Mouse (Mus musculus) adrenal gland, postnatal 25 days (tissue): Measurements from ENCODE around the gene Lcmt1. TPM values are rescaled to one million over a fixed set of nuclear protein-coding genes. Genes with fewer than 3 reads are reported as not detected.

Source experiments
- DNase-seq: peaks from one replicate; pipeline ENCODE4 v3.0.0; 2021; ENCODE audit warnings: mixed read lengths
- long read RNA-seq: library from polyadenylated mRNA; stranded (forward); transcript quantifications from one replicate; pipeline ENCODE4 v2.0.0, GENCODE M21; 2021
- total RNA-seq: library from RNA; stranded (reverse); gene quantifications from 2 replicates; pipeline ENCODE4 v1.2.3, GENCODE M21; 2021

Gene Lcmt1
- total RNA-seq: 20.9 and 34.2 TPM in 2 replicates
- long read RNA-seq, transcript Lcmt1-201 (11 exons, 1,369 nt): major isoform, 19 of 27 reads
- long read RNA-seq, partial matches to known transcripts: 2 of 27 reads
- long read RNA-seq, other reads (novel, unspliced or antisense): 6 of 27 reads

DNA sequence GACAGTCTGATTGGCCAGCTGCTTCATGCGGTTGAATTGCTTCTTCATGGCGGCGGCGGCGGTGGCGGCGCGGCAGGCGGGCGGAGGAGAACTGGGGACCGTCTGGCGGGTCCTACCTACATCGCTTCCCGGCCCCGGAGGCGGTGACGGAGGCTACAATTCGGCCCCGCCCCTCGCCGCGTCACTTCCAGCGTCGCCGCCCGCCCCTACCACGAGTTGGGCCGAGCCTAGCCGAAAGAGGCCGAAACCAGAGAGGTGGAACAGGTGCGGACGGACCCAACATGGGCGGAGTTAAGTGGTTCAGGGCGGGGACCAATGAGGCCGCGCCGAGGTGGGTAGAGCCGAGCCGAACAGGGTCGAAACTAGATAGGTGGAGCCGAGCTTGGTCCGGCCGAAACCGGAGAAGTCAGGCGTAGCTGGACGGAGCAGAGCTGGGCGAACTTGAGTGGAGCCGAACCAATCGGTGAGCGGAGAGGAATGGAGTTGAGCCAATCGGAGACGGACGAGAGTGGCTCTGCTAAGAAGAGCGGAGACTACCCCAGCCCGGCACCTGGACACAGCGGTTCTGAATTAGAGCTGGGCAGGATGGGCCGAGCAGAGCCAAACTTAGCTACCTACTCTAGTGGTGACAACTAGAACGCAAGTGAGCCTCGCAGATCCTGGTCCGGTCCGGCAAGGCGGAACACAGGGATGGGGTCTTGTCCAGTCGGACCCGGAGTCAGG lies at the start of gene Lcmt1, which contains the start of gene Arhgap17:
Lcmt1 (plus strand) TSS at position 26 of the 723 bp plus-strand sequence.
Arhgap17 (minus strand) TSS at position 157 of the 723 bp plus-strand sequence.
- peak; percentile 99 for DNase-seq

GRCm38 (mm10) chr7:123322452-123323121 lies 47.0 kb upstream of the Lcmt1 start:
- DNase-seq: no peak

DNA sequence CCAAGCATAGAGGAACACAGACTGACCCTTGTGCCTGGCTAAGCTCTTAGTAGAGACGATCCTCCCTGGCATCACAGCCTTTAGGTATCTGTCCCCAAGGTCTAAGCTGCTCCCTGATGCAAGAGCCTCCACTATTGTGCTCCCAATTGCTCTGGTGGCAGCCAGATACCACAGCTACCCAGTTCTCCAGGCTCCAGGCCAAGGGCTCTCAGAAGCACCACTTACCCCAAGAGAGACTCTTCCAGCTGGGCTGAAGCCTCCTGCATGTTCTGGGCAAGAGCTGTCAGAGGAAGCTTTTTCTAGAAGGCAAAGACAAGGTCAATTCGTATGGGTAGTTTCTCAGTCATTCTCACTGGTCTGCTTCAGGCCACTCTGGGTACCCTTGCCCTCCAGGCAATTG lies 46.2 kb upstream of the Lcmt1 start:
- DNase-seq: no peak

- DNase-seq: no peak
Observed at GRCm38 (mm10) chr7:123324105-123324504, 45.5 kb upstream of the Lcmt1 start.

- no peak for DNase-seq
Observed at GRCm38 (mm10) chr7:123326062-123326461, 43.5 kb upstream of the Lcmt1 start.

- no peak for DNase-seq
Observed at GRCm38 (mm10) chr7:123326901-123327300, 42.7 kb upstream of the Lcmt1 start.

DNA sequence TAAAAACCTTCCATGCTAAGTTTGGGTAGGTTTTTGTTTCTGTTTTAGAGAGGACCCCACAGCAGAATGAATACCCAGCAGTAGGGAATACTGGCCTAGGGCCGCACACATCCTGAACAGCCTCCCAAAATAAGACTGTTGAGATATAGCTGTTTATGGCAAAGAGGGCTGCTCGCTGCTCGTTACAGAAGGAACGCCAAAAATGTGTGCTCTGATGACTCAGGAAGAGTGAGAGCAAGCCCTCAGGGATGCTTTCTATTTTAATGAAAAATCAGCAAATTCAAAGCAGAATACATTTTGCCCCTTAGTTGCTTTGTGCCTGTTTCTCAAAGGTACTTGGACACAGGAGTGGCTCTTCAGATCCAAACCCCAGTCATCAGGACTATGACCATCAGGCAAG lies 41.7 kb upstream of the Lcmt1 start:
- no peak for DNase-seq

DNA sequence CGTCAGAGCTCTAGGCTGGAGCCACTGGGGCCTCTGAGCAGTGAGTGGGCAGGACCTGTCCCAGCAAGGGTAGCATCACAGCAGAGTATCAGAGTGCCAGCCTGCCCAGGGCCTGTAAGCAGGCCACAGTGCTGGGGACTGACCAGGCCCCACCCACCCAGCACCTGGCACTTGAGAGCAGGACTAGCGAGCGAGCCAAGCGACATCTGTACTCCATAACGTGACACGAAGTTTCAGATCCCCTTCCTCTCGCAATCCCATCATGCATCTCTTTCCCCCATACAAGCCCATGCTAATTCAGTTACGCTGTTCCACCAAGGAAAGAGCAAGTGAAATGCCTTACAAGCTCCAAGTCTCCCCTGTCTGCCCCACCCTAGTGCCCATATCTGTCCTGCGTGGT lies 39.1 kb upstream of the Lcmt1 start:
- no peak for DNase-seq

DNA sequence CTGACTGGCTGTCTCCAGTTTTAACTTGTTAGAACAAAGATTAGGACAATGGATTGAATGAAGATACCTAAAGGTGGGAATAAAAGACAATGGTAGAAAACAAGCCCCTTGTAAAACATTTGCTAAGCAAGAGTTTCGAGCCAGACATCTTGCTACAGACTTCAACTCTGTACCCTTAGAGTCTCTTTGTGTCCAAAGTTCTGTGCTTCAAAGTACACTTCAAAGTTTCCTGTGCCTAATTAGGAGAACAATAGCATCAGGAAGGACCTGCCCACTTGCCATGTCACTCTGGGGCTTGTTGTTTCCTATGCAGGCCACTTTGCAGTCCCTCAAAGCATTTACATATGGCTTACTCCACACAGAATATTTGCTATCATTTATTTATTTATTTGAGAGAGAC lies 33.3 kb upstream of the Lcmt1 start:
- no peak for DNase-seq

- DNase-seq: no peak
Observed at GRCm38 (mm10) chr7:123338351-123338750, 31.2 kb upstream of the Lcmt1 start.

GRCm38 (mm10) chr7:123341896-123342295 lies 27.7 kb upstream of the Lcmt1 start:
- no peak for DNase-seq

DNA sequence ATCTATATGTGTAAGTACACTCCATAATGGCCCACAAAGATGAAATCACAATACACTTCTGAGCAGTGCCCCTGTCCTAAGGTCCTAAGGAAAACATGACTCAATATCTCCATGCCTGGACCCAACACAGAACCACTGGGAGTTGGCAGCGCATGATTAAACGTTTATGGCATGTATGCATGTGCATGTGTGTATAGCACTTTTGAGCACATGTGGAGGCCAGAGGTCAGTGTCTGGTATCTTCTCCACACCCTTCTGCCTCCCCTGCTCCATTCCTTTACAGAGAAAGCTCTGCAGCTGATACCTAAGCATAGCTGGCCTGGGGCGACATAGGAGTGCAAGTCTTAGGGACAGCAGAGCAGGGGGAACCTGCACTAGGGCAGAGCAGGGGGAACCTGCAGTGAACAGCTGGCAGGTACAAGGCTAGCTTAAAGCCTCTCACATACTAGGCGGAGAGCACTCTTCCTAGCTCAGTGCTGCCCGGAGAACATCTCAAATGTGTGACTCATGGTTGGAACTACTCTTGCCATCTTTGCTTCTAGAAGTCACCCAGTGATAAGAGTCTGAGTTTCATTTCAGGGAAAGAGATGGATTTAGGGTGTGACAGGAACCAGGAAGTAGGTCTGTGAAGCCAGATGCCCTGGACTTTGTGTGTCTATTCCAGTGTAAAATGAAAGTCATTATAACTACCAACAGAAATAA lies 25.4 kb upstream of the Lcmt1 start:
- no peak for DNase-seq

- DNase-seq: no peak
Observed at GRCm38 (mm10) chr7:123345041-123345544, 24.5 kb upstream of the Lcmt1 start.

GRCm38 (mm10) chr7:123346631-123347290 lies 22.8 kb upstream of the Lcmt1 start:
- DNase-seq: no peak

GRCm38 (mm10) chr7:123349813-123350212 lies 19.8 kb upstream of the Lcmt1 start:
- no peak for DNase-seq

DNA sequence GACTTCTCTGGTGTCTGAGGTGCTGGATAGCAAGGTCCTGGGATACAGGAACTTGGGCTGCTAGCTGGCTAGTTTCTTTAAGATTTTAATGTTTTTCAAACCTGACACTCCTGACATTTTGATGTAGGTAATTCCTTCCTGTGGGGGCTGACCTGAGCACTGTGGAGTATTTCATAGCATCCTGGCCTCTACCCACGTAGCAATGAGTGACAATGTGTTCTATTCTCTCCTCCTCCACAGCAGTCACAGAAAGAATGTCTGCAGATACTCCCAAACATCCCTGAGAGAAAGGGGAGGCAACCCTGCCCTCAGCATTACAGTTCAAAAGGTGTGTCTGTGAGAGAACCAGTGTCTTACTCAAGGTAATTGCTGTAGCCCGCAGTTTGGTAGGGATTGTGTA lies 19.3 kb upstream of the Lcmt1 start:
- no peak for DNase-seq

- DNase-seq: no peak
Observed at GRCm38 (mm10) chr7:123353081-123353480, 16.5 kb upstream of the Lcmt1 start.

GRCm38 (mm10) chr7:123353879-123354278 lies 15.7 kb upstream of the Lcmt1 start:
- no peak for DNase-seq

GRCm38 (mm10) chr7:123354392-123354791 lies 15.2 kb upstream of the Lcmt1 start:
- no peak for DNase-seq

DNA sequence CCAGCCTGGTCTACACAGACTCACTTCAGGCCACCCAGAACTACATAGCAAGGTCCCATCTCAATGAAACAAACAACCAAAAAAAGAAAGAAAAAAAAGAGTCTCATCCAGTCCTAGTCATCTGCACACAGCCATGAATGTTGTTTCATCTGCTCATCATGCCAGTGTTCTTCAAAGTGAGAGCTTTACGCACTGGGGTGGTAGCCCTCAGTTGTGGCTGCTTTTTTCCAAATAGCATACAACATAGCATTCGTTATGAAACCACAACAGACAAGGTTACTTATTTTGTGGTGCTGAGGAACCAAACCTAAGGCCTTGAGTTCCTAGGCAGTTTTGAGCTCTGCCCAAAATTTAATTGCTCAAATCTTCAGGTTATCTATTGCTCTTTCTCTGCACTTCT lies 14.7 kb upstream of the Lcmt1 start:
- no peak for DNase-seq

DNA sequence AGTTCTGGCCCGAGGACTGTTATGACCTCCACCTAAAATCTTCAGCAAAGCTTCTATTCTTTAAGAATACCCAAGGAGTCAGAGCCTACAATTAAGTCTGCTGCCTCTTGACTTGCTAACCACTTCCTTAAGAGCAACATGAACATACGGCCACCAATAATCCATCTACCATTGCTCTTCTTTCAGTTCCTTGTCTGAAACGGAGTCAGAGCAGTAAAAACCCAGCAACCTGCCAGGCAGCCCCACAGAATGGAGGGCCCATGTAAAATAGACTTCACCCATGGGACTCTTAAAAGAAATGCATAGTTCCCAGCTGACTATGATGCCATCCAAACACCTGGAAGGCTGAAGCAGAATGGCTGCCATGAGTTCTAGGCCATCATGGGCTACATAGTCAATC lies 13.4 kb upstream of the Lcmt1 start:
- DNase-seq: no peak

- no peak for DNase-seq
Observed at GRCm38 (mm10) chr7:123359101-123359500, 10.5 kb upstream of the Lcmt1 start.
